Mouse (Mus musculus): ENCODE results near the gene Cfdp1.

DNA sequence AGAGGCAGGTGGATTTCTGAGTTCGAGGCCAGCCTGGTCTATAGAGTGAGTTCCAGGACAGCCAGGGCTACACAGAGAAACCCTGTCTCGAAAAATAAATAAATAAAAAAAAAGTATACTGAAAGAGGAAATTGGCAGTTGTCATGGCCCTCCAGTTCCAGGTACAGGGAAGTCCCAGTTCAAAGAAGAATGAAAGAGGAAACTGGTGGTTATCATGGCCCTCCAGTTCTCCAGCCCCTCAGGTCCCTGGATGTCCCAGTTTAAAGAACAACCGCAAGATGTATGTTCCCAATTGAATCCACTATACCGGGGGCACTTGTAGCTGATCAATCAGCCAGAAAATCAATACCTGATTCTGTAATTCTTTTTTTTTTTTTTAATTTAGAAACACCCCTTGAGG, 77.6 kb downstream of the Cfdp1 start:
- TF ChIP-seq CTCF (IDR thresholded peaks at IDR 0.05; ENCODE audit: borderline replicate concordance, insufficient read depth, low read depth, low read length) (no peak), POLR2A (IDR thresholded peaks at IDR 0.05; ENCODE audit: borderline replicate concordance, insufficient read depth, low read length) (no peak)
